Mouse (Mus musculus): ENCODE data around the gene Ier5l. TPM values are rescaled to one million over a fixed set of nuclear protein-coding genes. Genes with fewer than 3 reads are reported as not detected.

The Ier5l gene
- total RNA-seq, 1 experiment from 2014 or later = 1.8 TPM

DNA sequence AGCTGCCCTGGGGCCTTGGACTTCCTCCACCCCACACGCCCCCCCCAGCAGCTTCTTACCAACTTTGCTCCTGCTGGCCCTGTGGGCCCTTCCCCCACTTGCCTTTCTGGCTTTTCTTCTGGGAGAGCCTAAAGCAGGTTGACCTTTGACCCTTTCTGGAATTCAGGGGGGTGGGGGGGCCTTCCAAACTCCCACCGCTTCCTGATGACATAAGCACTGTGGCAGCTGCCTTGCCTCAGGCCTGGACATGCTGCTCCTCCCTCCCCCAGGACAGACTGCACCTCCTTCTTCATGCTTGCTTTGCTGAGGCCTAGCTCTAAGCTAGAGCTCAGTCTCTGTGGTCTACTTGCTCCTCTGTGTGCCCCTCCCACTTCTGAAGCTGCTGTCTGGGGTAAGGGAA, 28.7 kb downstream of the Ier5l start:
- ATAC-seq (replicated peaks; ENCODE audit: insufficient number of reproducible peaks, low FRiP score, low TSS enrichment, poor library complexity, severe bottlenecking) = no peak

DNA sequence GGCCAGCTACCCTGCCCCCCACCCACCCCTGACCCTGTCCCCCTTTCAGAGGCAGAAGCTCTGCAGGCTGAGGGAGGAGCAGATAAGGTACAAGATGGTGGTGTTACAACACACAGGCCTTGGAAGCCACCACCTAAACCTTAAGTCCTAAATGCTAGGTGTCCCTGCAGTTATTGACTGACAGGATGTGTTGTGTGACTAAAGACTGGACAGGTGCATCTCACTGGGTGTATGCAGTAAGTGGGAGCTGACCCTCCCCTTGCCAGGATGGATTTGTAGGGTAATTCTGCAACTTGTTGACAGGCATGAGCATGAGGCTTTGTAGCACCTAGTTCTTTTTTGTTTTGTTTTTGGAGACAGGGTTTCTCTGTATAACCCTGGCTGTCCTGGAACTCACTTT, 29.6 kb downstream of the Ier5l start:
- ATAC-seq (replicated peaks; ENCODE audit: insufficient number of reproducible peaks, low FRiP score, low TSS enrichment, poor library complexity, severe bottlenecking) = no peak

DNA sequence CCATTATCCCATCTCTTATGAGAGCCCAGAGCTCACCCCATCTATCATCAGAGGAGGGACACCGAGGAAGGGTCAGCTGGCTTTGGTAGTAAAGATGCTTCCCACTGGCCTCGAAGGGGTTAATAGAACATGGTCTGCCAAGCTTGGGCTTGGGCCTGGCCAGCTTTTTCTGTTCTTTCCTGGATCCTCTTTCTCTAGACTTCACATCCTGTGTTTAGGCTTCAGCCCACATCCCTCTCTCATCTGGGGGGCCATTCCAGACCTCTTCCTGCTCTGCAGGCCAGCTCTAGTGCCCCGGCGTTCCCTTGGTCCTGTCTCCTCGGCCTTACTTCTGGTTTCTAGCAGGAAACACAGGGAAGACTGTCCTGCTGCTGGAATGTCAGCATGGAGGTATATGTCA, 30.0 kb downstream of the Ier5l start:
- no peak for ATAC-seq (replicated peaks; ENCODE audit: insufficient number of reproducible peaks, low FRiP score, low TSS enrichment, poor library complexity, severe bottlenecking)

DNA sequence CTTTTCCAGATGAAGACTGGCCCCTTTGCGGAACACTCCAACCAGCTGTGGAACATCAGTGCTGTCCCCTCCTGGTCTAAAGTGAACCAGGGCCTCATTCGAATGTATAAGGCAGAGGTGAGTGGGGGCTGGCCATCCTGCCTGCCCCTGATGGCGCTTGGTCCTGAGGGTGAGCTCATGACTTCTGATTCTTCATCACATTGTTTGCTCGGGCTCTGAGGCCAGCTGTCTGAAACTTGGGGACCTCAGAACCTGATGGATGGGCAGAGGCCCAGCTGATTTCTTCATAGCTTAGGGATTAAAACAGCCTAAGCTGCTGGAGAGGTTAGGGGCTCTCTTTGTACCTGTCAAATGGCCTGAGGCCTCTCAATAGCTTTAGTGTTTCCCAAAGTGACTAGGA, 30.7 kb downstream of the Ier5l start:
- ATAC-seq (replicated peaks; ENCODE audit: insufficient number of reproducible peaks, low FRiP score, low TSS enrichment, poor library complexity, severe bottlenecking) = no peak

DNA sequence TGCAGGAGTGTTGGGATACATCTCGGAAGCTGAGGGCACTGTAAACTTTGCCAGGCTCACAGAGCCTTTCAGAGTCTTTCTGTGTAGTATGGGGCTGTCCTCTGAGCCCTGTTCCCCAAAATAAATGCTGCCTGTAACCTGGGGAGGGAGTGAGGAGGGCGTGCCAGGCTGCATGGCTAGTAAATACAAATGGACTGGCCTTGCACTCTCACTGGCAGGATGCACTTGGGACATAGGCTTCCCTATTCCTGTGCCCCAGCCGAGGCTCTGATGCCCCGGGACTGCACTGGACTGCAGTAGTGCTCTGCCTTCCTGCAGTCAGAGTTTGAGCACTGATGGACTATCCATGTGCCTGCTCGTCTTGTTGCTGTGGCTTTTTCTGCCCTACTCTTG, 31.5 kb downstream of the Ier5l start:
- ATAC-seq (replicated peaks; ENCODE audit: insufficient number of reproducible peaks, low FRiP score, low TSS enrichment, poor library complexity, severe bottlenecking) = no peak

DNA sequence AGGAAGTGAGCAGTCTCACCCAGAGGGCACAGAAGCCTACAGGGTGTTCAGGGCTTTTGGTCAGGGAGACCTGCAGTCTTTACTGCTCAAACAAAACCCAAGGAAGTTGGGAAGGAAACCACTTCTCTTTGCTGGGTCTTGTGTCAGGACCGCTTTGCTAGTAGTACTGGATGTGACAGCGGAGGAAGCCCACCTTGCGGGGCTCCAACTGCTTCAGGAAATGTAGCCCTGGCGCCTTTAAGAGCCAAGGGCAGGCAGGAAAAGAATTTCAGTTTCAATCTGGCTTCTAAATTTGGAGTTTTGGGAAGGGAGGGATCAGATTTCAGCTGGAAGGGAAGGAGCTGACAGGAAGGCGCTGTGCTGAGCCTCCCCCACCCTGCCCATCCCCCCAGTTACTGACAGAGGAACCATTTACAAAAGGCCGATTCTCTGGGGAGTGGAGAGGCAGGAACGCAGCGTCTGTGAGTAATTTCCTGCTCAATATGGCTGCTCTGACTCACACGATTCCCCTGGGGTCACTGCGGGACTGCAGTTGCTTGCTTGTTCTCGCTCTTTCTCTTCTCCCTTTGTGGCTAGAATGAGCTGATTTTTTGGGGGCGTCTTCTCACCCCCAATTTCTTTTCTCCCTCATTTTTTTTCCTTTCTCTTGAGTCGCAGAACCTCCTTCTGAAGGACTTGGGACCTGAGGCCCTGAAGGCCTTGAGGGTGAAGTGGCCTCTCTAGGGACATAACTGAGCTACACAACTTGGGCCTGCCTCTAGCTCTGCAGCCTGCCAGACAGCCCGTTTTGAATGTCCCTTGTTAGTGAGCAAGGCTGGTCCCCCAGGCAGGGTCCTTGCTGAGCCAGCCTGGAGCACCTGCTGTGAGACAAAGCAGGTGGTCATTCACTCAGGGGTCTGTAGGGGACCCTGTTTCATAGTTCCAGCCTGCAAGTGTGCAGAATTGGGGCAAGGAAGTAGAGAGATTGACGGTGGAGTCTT, 32.2 kb downstream of the Ier5l start:
- peak; percentile 59 for ATAC-seq (replicated peaks; ENCODE audit: insufficient number of reproducible peaks, low FRiP score, low TSS enrichment, poor library complexity, severe bottlenecking)

DNA sequence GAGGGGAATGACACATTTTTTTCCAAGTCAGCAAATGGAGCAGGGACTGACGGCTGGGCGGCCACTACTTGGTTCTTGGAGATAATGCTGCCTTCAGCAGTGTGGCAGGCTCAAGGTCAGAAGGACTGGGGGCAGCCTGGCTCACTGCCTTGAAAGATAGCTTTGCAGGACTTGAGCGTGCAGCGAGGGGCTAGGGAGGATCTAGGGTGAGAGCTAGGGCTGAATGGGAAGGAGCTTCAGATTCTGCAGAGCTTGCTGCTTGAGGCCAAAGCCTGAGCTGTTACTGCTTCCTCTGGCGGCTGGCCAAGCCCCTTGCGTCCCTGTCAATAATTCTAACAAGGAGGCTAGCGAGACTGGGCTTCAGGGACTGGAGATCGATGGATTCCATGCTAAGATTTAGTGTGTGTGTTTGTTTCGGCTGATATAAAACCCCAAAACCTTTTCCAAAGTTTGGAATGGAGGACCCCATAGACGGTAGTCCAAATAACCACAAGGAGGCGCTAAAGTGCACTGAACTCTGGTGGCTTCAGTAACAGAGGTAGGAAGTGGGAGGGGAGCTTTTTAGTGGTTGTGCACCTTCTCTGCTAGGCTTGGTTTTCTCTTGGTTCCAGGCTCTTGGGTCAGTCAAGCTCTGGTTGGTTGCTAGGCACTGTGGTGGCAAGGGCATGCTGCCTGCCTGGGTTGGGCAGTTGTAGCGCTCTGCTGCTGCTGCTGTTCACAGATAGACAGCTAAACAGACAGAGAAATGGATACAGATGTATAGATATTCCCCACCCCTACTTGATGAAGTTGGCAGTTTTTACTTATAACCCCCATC, 33.1 kb downstream of the Ier5l start:
- peak; percentile 83 for ATAC-seq (replicated peaks; ENCODE audit: insufficient number of reproducible peaks, low FRiP score, low TSS enrichment, poor library complexity, severe bottlenecking)

DNA sequence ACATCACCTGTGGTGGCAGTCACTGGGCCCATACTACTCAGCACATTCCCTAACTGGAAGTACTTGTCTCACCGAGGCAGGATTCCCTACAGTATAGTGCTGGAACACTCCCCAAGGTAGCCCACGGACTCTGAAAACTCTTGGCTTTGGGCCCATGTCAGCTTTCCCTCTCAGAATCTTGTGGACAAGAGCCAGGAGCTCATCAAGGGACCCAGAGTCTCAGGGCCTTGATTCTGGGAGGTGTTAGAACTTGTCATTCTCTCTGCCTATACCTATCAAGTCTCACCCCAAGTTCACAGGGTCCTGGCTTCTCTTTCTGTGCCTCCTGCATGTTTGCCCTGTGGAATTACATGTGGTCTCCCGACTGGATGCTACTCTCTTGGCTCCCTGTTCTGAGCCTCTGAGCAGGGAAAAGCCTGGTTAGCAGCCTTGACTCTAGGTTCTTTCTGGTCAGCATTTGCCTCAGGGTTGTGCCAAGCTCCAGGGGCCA, 33.8 kb downstream of the Ier5l start:
- no peak for ATAC-seq (replicated peaks; ENCODE audit: insufficient number of reproducible peaks, low FRiP score, low TSS enrichment, poor library complexity, severe bottlenecking)

DNA sequence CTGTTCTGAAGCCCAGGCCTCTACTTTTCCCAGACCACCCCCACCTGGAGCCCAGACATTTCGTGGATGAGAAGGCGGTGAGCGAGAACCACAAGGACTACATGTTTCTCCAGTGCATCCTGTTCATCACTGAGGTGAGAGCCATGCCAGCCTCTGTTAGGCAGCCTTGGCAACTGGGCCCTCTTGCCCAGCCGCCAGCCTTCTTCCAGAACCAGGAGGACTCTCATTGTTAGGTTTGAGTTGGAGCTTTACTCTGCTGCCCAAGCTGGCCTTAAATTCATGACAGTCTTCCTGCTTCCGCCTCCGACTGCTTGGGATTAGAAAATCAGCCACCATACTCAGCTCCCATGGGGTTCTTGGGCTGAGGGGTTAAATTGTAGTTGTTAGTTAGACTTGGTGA, 34.4 kb downstream of the Ier5l start:
- ATAC-seq (replicated peaks; ENCODE audit: insufficient number of reproducible peaks, low FRiP score, low TSS enrichment, poor library complexity, severe bottlenecking) = no peak

DNA sequence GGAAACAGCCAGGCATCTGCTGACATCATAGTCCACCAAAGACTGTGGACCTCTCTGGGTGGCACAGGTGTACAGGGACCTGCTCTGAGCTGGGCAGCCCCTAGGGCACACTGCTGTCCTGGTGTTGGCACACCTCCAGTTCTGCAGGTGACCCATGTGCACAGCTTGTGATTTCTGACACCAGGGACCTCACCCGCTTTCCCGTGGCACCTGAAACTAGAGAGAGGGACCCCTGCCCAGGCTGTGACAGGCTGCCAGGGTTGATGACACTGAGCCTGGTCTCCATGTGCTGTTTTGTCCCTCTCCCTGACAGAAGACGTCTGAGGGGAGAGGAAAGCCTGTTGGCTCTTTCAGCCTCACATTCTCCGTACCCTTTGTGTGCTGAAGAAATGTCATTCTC, 36.2 kb downstream of the Ier5l start:
- no peak for ATAC-seq (replicated peaks; ENCODE audit: insufficient number of reproducible peaks, low FRiP score, low TSS enrichment, poor library complexity, severe bottlenecking)

DNA sequence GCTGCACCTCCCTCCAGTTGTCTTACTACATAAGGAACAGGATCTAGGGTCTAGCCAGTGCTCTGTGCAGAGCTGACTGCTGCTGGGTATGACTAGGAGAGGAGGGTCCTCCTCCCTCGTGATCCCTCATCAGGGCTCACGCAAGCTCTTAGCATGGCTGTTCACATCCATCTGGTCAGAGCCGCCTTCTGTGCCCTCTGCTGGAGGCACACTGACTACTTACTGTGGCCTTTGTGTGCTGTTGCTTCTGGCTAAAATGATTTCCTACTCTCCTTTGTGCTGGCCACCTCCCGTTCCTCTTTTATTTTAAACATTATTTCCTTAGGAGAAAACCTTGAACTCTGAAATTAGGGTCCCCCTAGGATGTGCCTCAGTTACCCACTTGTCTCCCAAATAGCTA, 37.2 kb downstream of the Ier5l start:
- ATAC-seq (replicated peaks; ENCODE audit: insufficient number of reproducible peaks, low FRiP score, low TSS enrichment, poor library complexity, severe bottlenecking) = no peak

DNA sequence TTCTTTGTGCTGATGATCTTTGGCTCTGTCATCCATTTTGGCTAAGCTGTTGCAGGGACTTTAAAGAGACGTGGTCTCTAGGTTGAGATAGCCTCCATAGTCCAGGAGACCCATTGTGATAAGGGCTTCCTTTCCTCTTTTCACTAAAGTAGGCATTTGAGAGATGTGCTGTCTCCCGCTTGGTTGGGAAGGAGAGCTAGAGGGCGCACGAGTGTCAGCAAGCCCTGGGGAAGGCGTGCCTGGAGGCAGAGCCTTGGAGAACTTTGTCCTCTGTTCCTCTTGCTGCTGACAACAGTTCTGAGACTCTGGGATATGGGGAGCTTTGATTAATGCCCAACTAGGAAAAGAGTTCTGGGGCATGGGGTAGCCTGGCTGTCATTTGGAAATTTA, 37.9 kb downstream of the Ier5l start:
- ATAC-seq (replicated peaks; ENCODE audit: insufficient number of reproducible peaks, low FRiP score, low TSS enrichment, poor library complexity, severe bottlenecking) = no peak

DNA sequence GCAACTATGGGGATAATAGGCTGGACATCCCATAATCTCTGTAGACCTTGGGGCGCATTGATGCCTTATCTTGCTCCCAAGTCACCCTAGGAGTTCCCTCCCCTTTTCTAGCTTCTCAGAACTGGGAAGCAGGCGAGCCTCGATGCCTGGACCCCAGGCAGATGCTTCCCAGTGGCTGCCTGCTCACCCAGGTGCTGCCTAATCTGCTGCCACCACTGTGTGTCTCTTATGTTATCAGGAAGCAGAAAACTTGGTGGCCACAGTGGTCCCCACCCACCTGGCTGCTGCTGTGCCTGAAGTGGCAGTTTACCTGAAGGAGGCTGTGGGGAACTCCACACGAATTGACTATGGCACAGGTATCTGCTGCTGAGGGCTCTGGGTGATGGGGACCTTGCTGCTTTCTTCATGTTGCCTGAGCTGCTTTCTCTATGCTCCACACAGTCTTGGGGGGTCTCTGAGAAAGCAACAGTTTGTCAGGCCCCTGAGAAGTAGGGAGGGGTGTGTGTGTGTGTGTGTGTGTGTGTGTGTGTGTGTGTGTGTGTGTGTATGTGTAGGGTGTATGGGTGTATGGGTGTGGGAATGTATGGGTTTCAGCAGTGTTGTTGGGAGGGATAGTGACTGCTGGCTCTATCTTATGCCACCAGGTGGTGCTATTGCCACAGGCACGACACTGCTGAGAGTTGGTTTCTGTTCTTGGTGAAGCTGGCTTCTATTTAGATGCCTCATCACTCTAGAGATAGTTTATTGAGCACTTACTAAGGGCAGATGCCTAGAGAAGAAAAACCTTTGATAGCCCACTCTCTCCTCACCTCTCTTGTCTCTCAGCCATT, 38.5 kb downstream of the Ier5l start:
- ATAC-seq (replicated peaks; ENCODE audit: insufficient number of reproducible peaks, low FRiP score, low TSS enrichment, poor library complexity, severe bottlenecking) = peak; percentile 76

DNA sequence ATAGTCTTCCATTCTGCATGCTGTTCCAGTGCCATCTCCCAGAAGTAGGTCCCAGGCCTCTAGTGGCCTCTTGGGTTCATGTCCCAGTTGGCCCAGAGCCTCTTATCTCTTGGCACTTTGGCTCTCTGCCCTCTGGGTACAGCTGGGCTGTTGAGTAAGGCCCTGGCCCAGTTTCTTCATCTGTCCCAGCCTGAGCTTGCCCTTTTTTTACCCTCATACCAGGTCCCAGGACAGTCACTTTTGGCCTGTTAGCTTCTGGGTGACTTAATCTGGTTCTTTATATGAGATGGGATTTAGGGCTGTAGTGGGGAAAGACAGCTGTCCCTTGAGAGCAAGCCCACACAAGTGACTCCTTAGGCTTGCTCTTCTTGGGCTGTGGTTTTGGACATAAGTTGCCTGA, 44.9 kb downstream of the Ier5l start:
- no peak for ATAC-seq (replicated peaks; ENCODE audit: insufficient number of reproducible peaks, low FRiP score, low TSS enrichment, poor library complexity, severe bottlenecking)

Other genes starting within 250 kb of the Ier5l start
- gene Lrrc8a, start 236.5 kb downstream of the Ier5l start, total RNA-seq (2017) = 8.1 to 13.5 TPM (median 9.8 TPM) in 3 replicates
- gene Gm28035, start 233.7 kb downstream of the Ier5l start, total RNA-seq (2017) = 1.8 to 2.0 TPM in 2 of 3 replicates, not detected in the other
- 1.2 to 4.2 TPM (median 1.2 TPM) in 3 replicates for gene Phyhd1, start 208.0 kb downstream of the Ier5l start, total RNA-seq (2017)
- not detected in 3 replicates for gene Gm28038, start 193.2 kb downstream of the Ier5l start, total RNA-seq (2017)
- gene Dolk, start 187.9 kb downstream of the Ier5l start, total RNA-seq (2017) = 9.3 to 14.3 TPM (median 11.0 TPM) in 3 replicates
- 13.8 to 16.5 TPM (median 16.0 TPM) in 3 replicates for gene Nup188, start 187.8 kb downstream of the Ier5l start, total RNA-seq (2017)
- gene Sh3glb2, start 114.9 kb downstream of the Ier5l start, total RNA-seq (2017) = 34.7 to 65.9 TPM (median 40.3 TPM) in 3 replicates
- 6.9 to 14.1 TPM in 2 of 3 replicates, not detected in the other for gene Miga2, start 110.0 kb downstream of the Ier5l start, total RNA-seq (2017)
- 11.3 to 25.4 TPM (median 19.3 TPM) in 3 replicates for gene Dolpp1, start 82.0 kb downstream of the Ier5l start, total RNA-seq (2017)
- gene Crat, start 58.4 kb downstream of the Ier5l start, total RNA-seq (2017) = 5.1 to 16.4 TPM (median 6.8 TPM) in 3 replicates
- 23.0 to 45.8 TPM (median 34.5 TPM) in 3 replicates for gene Ptpa, start 58.2 kb downstream of the Ier5l start, total RNA-seq (2017)
- 4.5 to 7.0 TPM in 2 of 3 replicates, not detected in the other for gene Cstad, start 120.8 kb upstream of the Ier5l start, total RNA-seq (2017)

All from monocyte, adult 5-6 weeks (primary cell).